Mouse (Mus musculus): ENCODE results near the gene Spg11. TPM values are rescaled to one million over a fixed set of nuclear protein-coding genes. Genes with fewer than 3 reads are reported as not detected.
"Not testable (repeated sequence)": the region's sequence is repeated elsewhere in the genome, so short reads cannot be mapped to it uniquely, and the experiment has no call there.

Gene Spg11
- total and polyA plus RNA-seq, 3 experiments: 1.1 to 15.5 (median 10.7) TPM

DNA sequence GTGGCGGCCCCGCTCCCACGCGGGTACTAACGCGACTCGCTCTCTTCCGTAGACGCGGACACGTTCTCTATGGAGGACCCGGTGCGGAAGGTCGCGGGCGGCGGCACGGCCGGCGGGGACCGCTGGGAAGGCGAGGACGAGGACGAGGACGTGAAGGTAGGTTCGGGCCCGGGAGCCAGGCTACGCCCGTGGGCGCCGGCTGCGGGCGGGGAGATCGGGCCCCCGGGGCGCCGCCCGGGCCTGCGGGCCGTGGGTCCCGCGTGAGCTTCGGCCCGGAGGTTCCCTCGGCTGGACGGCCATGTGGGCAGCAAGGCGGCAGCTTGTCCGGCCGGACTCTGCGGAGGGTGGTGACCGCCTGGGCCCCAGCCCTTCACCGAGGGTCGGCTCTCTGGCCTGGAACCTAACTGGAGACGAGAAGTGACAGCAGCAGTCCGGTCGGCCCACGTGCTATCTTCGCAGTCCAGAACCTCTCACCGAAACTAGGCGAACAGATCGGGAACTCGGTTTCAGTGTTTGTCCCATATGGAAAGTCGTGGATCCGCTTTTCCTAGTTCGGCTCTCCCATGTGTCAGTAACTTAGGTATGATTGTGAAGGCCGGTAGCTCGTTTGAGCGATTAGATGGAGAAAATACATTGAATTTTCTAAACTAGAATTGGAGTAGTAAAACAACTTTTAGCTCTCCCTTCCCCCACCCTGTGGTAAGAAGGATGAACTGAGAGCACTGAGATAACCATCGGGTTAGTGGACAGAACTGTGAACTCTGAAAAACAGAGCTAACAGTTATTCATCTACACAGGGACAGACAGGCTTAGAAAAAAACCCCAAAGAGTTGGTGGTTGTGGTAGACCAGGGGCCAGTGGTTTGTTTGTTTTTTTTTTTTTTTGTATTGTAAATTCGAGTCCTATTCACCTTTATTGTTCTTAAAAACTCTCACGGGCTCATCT lies 89.2 kb downstream of the Spg11 start:
- Histone ChIP-seq H3K9me3 (replicated peaks) (no peaks in the 10 kb centered on the region), H3K36me3 (replicated peaks) (peaks cover 23% of the 10 kb centered on the region), H3K27me3 (ENCODE audit: insufficient read depth, low read length) (no peaks in the 10 kb centered on the region), H3K4me1 (ENCODE audit: insufficient read depth, low read depth, low read length) (peaks cover 30% of the 10 kb centered on the region), H3K4me3 (ENCODE audit: low read depth, low read length) (peak overlapping the region; percentile 93)
- TF ChIP-seq GATA1 (IDR thresholded peaks at IDR 0.05; ENCODE audit: borderline replicate concordance, low read length) (no peak), CTCF (IDR thresholded peaks at IDR 0.05; ENCODE audit: low read depth, low read length) (no peak), GATA2 (IDR thresholded peaks at IDR 0.05; ENCODE audit: borderline replicate concordance, low read depth, low read length) (no peak), POLR2AphosphoS5 (IDR thresholded peaks at IDR 0.05; ENCODE audit: insufficient replicate concordance, low read depth, low read length) (no peak), TAL1 (conservative IDR thresholded peaks at IDR 0.05; ENCODE audit: low read depth, low read length) (no peak)
- ATAC-seq (ENCODE audit: extremely low read depth, insufficient number of reproducible peaks, low FRiP score, poor library complexity, severe bottlenecking) (0 out of 2 replicates have a peak, but pooled peaks have one; percentile 32), DNase-seq (ENCODE audit: low spot score) (no peak)

DNA sequence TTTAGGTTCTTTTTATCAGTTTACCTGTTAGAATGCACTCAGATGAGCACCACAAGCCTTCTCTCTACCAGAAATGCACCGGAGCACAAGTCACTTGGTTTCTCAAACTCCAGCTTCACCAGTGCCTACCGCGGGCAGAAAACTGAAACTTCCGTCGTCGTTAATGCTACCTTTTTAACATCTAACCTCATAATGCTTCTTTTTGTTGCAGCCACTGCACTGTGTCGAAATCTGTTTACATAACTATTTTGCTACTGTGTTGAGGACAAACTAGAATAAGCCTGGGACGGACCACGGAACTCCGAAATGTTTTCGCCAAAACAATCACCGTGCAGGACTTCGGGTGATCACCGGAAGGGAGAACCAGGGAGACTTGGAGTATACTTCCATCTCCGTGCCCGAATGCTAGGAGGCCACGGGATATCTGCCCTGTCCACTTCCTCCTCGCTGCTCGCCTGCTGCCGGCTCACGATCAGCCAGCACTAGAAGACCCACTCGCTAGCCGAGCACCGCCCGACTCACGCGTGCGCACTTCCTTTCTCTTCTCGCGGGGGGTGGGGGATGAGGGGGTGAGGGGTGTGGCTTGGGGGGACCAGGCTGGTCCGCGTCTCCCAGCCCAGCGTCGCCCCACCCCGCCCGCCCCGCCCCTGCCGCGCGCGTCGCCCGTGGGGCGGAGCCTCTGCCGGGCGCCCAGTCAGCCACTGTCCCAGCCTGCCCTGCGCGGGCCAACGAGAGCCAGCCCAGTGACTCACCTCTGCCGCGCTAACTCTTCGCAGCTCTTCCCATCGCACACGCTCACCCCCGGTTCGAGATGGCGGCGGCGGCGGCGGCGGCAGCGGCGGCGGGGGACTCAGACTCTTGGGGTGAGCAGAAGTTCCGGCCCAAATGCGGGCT lies 90.1 kb downstream of the Spg11 start, which contains the start of gene Eif3j1:
Gene Eif3j1 (plus strand): TSS at position 685 of the 894 bp plus-strand sequence.
- Histone ChIP-seq H3K36me3 (replicated peaks) (peaks cover 16% of the 10 kb centered on the region), H3K4me3 (ENCODE audit: low read depth, low read length) (peak within 1 kb of the TSS; percentile 93), H3K27me3 (ENCODE audit: insufficient read depth, low read length) (no peaks in the 10 kb centered on the region), H3K4me1 (ENCODE audit: insufficient read depth, low read depth, low read length) (peaks cover 27% of the 10 kb centered on the region), H3K9me3 (replicated peaks) (no peaks in the 10 kb centered on the region)
- ATAC-seq (ENCODE audit: extremely low read depth, insufficient number of reproducible peaks, low FRiP score, poor library complexity, severe bottlenecking) (peak; percentile 86), DNase-seq (ENCODE audit: low spot score) (peak; percentile 85)
- peak; percentile 67; the same call in 1 of the 2 replicates for TF ChIP-seq POLR2AphosphoS5 (IDR thresholded peaks at IDR 0.05; ENCODE audit: insufficient replicate concordance, low read depth, low read length)
- no peak for TF ChIP-seq TAL1 (conservative IDR thresholded peaks at IDR 0.05; ENCODE audit: low read depth, low read length)

DNA sequence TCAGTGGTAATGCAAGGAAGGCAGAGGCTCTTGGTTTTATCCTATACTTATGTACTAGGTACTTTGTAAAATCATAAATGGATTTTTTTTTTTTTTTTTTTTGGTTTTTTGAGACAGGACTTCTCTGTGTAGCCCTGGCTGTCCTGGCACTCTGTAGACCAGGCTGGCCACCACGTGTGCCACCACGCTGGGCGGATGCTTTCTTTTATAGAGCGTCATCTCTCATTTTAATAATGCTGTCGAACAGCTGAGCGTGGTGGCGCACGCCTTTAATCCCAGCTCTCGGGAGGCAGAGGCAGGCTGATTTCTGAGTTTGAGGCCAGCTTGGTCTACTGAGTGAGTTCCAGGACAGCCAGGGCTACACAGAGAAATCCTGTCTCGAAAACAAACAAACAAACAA lies 91.1 kb downstream of the Spg11 start:
- H3K4me1 ChIP-seq (ENCODE audit: insufficient read depth, low read depth, low read length): peaks cover 19% of the 10 kb centered on the region
- H3K9me3 ChIP-seq (replicated peaks); H3K4me3 ChIP-seq (ENCODE audit: low read depth, low read length); DNase-seq (ENCODE audit: low spot score); H3K27me3 ChIP-seq (ENCODE audit: insufficient read depth, low read length); H3K36me3 ChIP-seq (replicated peaks); ATAC-seq (ENCODE audit: extremely low read depth, insufficient number of reproducible peaks, low FRiP score, poor library complexity, severe bottlenecking): not testable (repeated sequence)

DNA sequence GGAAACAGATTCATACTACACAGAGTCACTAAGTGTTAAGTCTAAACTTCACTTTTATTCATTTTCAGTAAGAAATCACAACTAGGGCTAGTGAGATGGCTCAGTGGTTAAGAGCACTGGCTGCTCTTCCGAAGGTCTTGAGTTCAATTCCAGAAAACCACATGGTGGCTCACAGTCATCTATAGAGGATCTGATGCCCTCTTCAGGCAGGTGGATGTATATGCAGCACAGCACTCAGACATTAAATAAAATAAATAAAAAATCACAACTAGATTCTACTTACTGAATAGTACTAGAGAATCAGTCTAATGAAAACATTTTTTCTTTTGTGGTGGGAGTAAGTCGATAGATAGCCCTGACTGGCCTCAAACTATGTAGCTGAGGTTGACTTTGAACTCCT lies 95.9 kb downstream of the Spg11 start:
- Histone ChIP-seq H3K27me3 (ENCODE audit: insufficient read depth, low read length) (no peaks in the 10 kb centered on the region), H3K4me3 (ENCODE audit: low read depth, low read length) (no peak overlapping the region), H3K9me3 (replicated peaks) (no peaks in the 10 kb centered on the region), H3K36me3 (replicated peaks) (peaks cover 9% of the 10 kb centered on the region), H3K4me1 (ENCODE audit: insufficient read depth, low read depth, low read length) (peaks cover 13% of the 10 kb centered on the region)
- no peak for ATAC-seq (ENCODE audit: extremely low read depth, insufficient number of reproducible peaks, low FRiP score, poor library complexity, severe bottlenecking)
- no peak for DNase-seq (ENCODE audit: low spot score)
- TF ChIP-seq GATA1 (IDR thresholded peaks at IDR 0.05; ENCODE audit: borderline replicate concordance, low read length) (no peak), CTCF (IDR thresholded peaks at IDR 0.05; ENCODE audit: low read depth, low read length) (no peak), TAL1 (conservative IDR thresholded peaks at IDR 0.05; ENCODE audit: low read depth, low read length) (no peak), GATA2 (IDR thresholded peaks at IDR 0.05; ENCODE audit: borderline replicate concordance, low read depth, low read length) (no peak), POLR2AphosphoS5 (IDR thresholded peaks at IDR 0.05; ENCODE audit: insufficient replicate concordance, low read depth, low read length) (no peak)

DNA sequence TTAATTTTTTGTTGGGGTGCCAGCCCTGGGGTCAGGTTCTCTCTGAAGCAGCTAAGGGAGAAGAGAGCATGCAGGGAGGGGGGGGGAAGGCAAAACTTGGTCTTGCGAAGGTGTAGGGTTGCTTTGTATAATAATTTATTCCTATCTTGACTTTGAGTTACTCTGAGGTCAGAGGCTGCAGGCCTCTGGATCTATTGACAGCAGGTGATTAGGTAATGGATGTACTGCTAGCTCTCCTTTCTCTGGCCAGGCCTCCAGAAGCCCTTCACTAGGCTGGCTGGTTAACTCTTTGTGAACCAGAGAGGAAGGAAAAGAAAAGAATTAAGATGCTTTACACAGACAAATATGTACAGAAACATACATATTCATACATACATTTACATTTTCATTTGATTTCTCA lies 99.5 kb downstream of the Spg11 start:
- DNase-seq (ENCODE audit: low spot score) (no peak), ATAC-seq (ENCODE audit: extremely low read depth, insufficient number of reproducible peaks, low FRiP score, poor library complexity, severe bottlenecking) (no peak)
- Histone ChIP-seq H3K27me3 (ENCODE audit: insufficient read depth, low read length) (no peaks in the 10 kb centered on the region), H3K36me3 (replicated peaks) (peaks cover 27% of the 10 kb centered on the region), H3K9me3 (replicated peaks) (no peaks in the 10 kb centered on the region), H3K4me3 (ENCODE audit: low read depth, low read length) (no peak overlapping the region), H3K4me1 (ENCODE audit: insufficient read depth, low read depth, low read length) (no peaks in the 10 kb centered on the region; the same call in 1 of the 2 replicates)
- no peak for TF ChIP-seq POLR2AphosphoS5 (IDR thresholded peaks at IDR 0.05; ENCODE audit: insufficient replicate concordance, low read depth, low read length)
- TF ChIP-seq TAL1 (conservative IDR thresholded peaks at IDR 0.05; ENCODE audit: low read depth, low read length): no peak
- TF ChIP-seq GATA1 (IDR thresholded peaks at IDR 0.05; ENCODE audit: borderline replicate concordance, low read length): no peak
- no peak for TF ChIP-seq CTCF (IDR thresholded peaks at IDR 0.05; ENCODE audit: low read depth, low read length)
- TF ChIP-seq GATA2 (IDR thresholded peaks at IDR 0.05; ENCODE audit: borderline replicate concordance, low read depth, low read length): no peak

DNA sequence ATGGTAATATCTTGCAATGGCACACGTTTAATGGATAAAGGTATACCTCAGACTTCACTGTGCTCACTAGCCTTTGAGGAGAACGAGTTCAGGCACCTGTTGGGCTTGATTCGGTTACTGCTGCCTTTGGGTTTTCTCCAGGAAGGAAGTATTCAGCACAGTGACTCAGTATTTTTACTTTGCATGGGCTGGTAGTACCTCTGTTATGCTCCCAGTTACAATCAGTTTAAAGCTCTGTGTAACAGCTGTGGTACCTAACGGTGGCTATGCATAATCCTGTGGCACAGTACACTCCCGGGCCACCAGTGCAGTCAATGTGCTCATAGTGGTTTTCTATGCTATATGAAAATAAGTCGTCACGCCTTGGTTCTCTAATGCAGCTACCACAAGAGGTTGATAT lies 106.7 kb downstream of the Spg11 start:
- H3K4me1 ChIP-seq (ENCODE audit: insufficient read depth, low read depth, low read length): no peaks in the 10 kb centered on the region
- H3K36me3 ChIP-seq (replicated peaks): peaks cover 47% of the 10 kb centered on the region
- TF ChIP-seq POLR2AphosphoS5 (IDR thresholded peaks at IDR 0.05; ENCODE audit: insufficient replicate concordance, low read depth, low read length): no peak
- no peak for TF ChIP-seq GATA2 (IDR thresholded peaks at IDR 0.05; ENCODE audit: borderline replicate concordance, low read depth, low read length)
- no peak for TF ChIP-seq GATA1 (IDR thresholded peaks at IDR 0.05; ENCODE audit: borderline replicate concordance, low read length)
- no peak for TF ChIP-seq CTCF (IDR thresholded peaks at IDR 0.05; ENCODE audit: low read depth, low read length)
- no peak for TF ChIP-seq TAL1 (conservative IDR thresholded peaks at IDR 0.05; ENCODE audit: low read depth, low read length)
- no peak for ATAC-seq (ENCODE audit: extremely low read depth, insufficient number of reproducible peaks, low FRiP score, poor library complexity, severe bottlenecking)
- H3K4me3 ChIP-seq (ENCODE audit: low read depth, low read length): no peak overlapping the region
- H3K27me3 ChIP-seq (ENCODE audit: insufficient read depth, low read length): no peaks in the 10 kb centered on the region
- no peaks in the 10 kb centered on the region for H3K9me3 ChIP-seq (replicated peaks)
- no peak for DNase-seq (ENCODE audit: low spot score)
